Mouse (Mus musculus) E14TG2a.4 (cell line): ENCODE measurements around the gene Scd4.

Experiments
- CTCF ChIP-seq: conservative IDR thresholded peaks from 2 replicates; pipeline ENCODE4 v1.5.1; 2014; ENCODE audit warnings: low read length
- NANOG ChIP-seq: IDR thresholded peaks from 2 replicates; pipeline ENCODE4 v1.6.1; 2014; ENCODE audit warnings: borderline replicate concordance, low read length, mixed read lengths
- POU5F1 ChIP-seq: IDR thresholded peaks from 2 replicates; pipeline ENCODE4 v1.6.1; 2014; ENCODE audit warnings: low read length, borderline replicate concordance

DNA sequence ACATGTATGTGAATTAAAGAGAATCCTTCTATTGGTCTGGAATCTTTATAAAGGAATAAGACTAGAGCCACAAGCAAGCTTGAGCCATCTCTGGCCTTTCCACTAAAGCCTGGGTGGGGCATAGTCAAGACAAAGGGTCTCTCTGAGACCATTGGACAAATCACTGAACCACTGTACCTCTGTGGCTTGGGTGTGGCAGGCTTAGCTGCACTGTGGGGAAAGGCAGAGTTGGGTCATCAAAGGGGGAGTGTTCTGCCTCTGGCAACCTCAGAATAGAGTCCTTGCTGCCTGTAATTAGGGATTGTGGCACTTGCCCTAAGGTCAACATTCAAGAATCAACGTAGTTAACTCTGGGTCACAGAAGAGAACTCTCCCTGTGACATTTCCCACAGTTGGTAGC is 56.6 kb downstream of the Scd4 start:
- TF ChIP-seq CTCF = no peak
- no peak for TF ChIP-seq NANOG
- no peak for TF ChIP-seq POU5F1
